Mouse (Mus musculus): ENCODE results near the gene Olfr547. TPM values are rescaled to one million over a fixed set of nuclear protein-coding genes. Genes with fewer than 3 reads are reported as not detected.

Gene Olfr547
- total RNA-seq, 2 experiments from 2014 or later = not detected

DNA sequence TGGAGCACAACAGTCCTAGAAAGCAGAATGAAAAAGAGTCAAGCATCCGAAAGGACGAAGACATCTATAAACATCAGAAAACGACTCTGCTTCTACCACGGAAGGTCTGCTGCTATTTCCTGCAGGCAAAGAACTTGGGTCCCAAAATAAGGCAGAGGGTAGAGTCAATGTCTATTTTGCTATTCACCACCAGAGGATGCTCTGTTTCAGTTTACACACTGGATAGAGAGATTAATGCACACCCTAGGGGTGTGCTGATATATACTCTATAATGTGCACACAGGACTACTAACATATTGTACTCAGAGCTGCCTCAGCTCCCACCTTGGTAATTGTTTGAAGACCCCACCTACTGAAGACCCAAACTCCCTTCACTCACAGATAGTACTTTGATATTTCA lies 31.7 kb downstream of the Olfr547 start:
- no peak for DNase-seq

DNA sequence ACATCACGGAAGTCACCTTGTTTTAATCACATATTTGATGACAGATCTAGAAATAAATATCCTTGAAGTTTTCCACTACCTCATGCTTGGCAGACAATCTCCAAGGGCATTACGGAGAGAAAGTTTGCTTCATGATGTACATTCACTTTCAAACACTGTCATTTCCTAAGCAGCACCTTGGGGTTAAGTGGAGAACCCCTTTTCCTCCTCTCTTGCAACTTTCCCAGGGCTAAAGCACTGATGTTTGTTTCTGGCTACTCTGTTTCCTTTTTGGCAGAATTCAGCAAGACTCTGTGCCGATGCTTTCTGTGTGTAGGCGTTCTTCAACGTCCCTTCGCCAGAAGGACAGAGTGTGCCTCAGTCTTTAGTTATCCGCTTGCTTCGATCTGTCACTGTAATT lies 36.6 kb downstream of the Olfr547 start, which contains the start of gene Olfr550:
Olfr550 (plus strand) TSS at position 301 of the 400 bp plus-strand sequence.
- DNase-seq = no peak

DNA sequence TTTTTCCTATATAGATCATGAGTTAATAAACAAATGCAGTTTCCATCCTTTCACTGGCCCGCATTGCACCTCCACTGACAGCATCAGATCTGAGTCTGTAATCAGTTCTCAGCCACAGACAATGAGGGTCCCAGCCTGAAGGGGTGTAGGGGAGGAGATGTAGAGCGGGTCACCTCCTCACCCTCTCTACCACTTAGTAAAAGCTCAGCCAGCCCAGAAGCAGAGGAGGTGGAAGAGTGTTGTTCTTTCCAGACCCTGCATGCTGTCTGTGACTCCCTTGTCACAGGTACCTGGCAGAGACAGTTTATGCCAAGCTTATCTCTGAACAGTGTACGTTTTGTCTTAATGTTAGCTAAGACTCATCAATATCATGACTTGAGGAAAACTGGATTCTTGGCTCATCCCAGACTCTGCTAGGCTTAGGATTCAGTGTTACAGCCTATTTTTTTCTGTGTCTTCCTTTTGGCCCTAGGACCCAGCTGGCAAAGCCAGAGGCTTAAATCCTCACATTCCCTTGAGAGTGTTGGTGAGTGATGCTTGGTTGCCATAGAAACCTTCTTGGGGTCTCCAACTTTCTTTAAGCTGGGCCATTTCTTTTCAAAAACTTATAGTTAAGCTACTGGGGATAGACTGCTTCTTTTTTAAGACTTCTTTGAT lies 38.8 kb downstream of the Olfr547 start:
- no peak for DNase-seq

DNA sequence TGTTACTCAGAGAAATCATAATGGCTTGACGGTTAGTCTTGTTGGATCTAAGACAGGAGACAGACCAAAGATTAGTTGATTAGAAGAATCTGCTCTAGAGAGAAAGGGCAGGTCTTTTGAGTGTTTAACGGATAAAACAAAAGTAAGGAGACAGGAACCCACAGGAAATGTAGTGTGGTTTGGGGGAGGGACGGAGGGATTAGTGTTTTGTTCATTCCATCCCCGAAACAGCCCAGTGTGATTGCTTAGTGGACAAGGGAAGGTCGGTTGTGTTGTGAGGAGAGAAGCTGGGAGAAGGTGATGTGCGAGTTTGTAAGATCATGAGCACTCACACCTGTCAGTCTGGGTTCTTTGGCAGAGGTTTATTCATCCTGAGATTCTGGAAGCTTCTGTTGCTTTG lies 41.4 kb downstream of the Olfr547 start:
- DNase-seq = no peak

Other genes starting within 250 kb of the Olfr547 start
- gene Rrm1, start 93.1 kb upstream of the Olfr547 start, total RNA-seq (2021) = 10 to 100 TPM; 33.7 to 50.4 TPM
- not detected for gene Olfr543, start 53.1 kb upstream of the Olfr547 start, total RNA-seq (2021)
- not detected for gene Olfr544, start 46.4 kb upstream of the Olfr547 start, total RNA-seq (2021)
- gene Olfr545, start 35.2 kb upstream of the Olfr547 start, total RNA-seq (2021) = not detected
- gene Olfr548-ps1, start 6.1 kb downstream of the Olfr547 start, total RNA-seq (2021) = not detected
- gene Olfr549, start 15.1 kb downstream of the Olfr547 start, total RNA-seq (2021) = not detected
- 10 to 100 TPM; 10.1 to 15.8 TPM for gene Trim21, start 30.7 kb downstream of the Olfr547 start, total RNA-seq (2021)
- not detected for gene Olfr550, start 36.7 kb downstream of the Olfr547 start, total RNA-seq (2021)
- gene Olfr551, start 57.1 kb downstream of the Olfr547 start, total RNA-seq (2021) = not detected
- under 1 TPM in 1 of 2 experiments, not detected in 1; 0.12 TPM for gene Olfr552, start 63.0 kb downstream of the Olfr547 start, total RNA-seq (2021)
- not detected for gene Olfr553, start 83.5 kb downstream of the Olfr547 start, total RNA-seq (2021)
- gene Olfr554, start 103.7 kb downstream of the Olfr547 start, total RNA-seq (2021) = not detected
- not detected for gene Olfr555, start 124.1 kb downstream of the Olfr547 start, total RNA-seq (2021)
- gene Olfr556, start 130.2 kb downstream of the Olfr547 start, total RNA-seq (2021) = not detected
- 10 to 100 TPM in 1 of 2 experiments, 1 to 10 TPM in 1; 6.1 to 14.3 TPM for gene Trim68, start 152.6 kb downstream of the Olfr547 start, total RNA-seq (2021)
- not detected for gene Olfr557, start 161.2 kb downstream of the Olfr547 start, total RNA-seq (2021)
- 1 to 10 TPM; 1.4 to 2.6 TPM for gene Olfr558, start 167.5 kb downstream of the Olfr547 start, total RNA-seq (2021)
- gene Olfr33, start 184.3 kb downstream of the Olfr547 start, total RNA-seq (2021) = not detected
- not detected for gene Olfr559, start 192.7 kb downstream of the Olfr547 start, total RNA-seq (2021)
- gene Olfr560, start 224.6 kb downstream of the Olfr547 start, total RNA-seq (2021) = not detected
- gene Olfr78, start 224.7 kb downstream of the Olfr547 start, total RNA-seq (2021) = 1 to 10 TPM; 1.5 to 2.6 TPM
- not detected for gene Olfr561, start 236.5 kb downstream of the Olfr547 start, total RNA-seq (2021)

All from adrenal gland, postnatal 10 days (tissue).